In genomic region chr2:52177726-52178125, GRCm38 (mm10) we compare ENCODE assay signal across 20 mouse cellular contexts.
A peak's percentile ranks its signal among the peaks of the same experiment; 100 is the strongest.
DNase-seq lines count a peak whose midpoint lies in the region; ATAC-seq lines count a peak whose summit lies in the region.
"Had no signal": no experiment of that assay in that cellular context is flagged by ENCODE, and none has a peak within 500 bp of the region (broad histone marks: within the 10 kb centered on the region; RNA-seq: fewer than 3 reads in every experiment).

No protein-coding gene starts in this region.

- no peaks in the 10 kb centered on the region for H3K36me3 ChIP-seq in forebrain, embryonic 15.5 days
- H3K36me3 ChIP-seq in forebrain, embryonic 12.5 days (replicated peaks): no peaks in the 10 kb centered on the region
- H3K36me3 ChIP-seq: embryonic facial prominence, embryonic 15.5 days; hindbrain, embryonic 12.5 days; limb, embryonic 13.5 days; liver, embryonic 12.5 days; midbrain, embryonic 12.5 days; neural tube, embryonic 15.5 days; stomach, embryonic 15.5 days had no signal

- 86% methylated on average over 9 of the region's 9 CpGs for WGBS in forebrain, embryonic 15.5 days
- WGBS in forebrain, embryonic 12.5 days: 89% methylated on average over 9 of the region's 9 CpGs

- no peaks in the 10 kb centered on the region for H3K9me3 ChIP-seq in forebrain, embryonic 15.5 days
- no peaks in the 10 kb centered on the region for H3K9me3 ChIP-seq in forebrain, embryonic 12.5 days
- H3K9me3 ChIP-seq: embryonic facial prominence, embryonic 15.5 days; hindbrain, embryonic 12.5 days; limb, embryonic 13.5 days; liver, embryonic 12.5 days; midbrain, embryonic 12.5 days; neural tube, embryonic 15.5 days; stomach, embryonic 15.5 days had no signal

- H3K27me3 ChIP-seq in forebrain, embryonic 15.5 days: no peaks in the 10 kb centered on the region
- no peaks in the 10 kb centered on the region for H3K27me3 ChIP-seq in forebrain, embryonic 12.5 days
- H3K27me3 ChIP-seq: embryonic facial prominence, embryonic 15.5 days; hindbrain, embryonic 12.5 days; limb, embryonic 13.5 days; liver, embryonic 12.5 days; midbrain, embryonic 12.5 days; neural tube, embryonic 15.5 days; stomach, embryonic 15.5 days had no signal

- H3K27ac ChIP-seq in forebrain, embryonic 15.5 days (replicated peaks): peak overlapping the region; percentile 79
- no peak overlapping the region for H3K27ac ChIP-seq in forebrain, embryonic 12.5 days
- H3K27ac ChIP-seq: embryonic facial prominence, embryonic 15.5 days; hindbrain, embryonic 12.5 days; limb, embryonic 13.5 days; liver, embryonic 12.5 days; midbrain, embryonic 12.5 days; neural tube, embryonic 15.5 days; stomach, embryonic 15.5 days had no signal

- intact Hi-C loops in heart, postnatal 14 days (cut with DNase I): no loop called here

- no peak overlapping the region for H3K9ac ChIP-seq in forebrain, embryonic 15.5 days (replicated peaks)
- H3K9ac ChIP-seq in forebrain, embryonic 12.5 days: no peak overlapping the region
- H3K9ac ChIP-seq: embryonic facial prominence, embryonic 15.5 days; hindbrain, embryonic 12.5 days; limb, embryonic 13.5 days; liver, embryonic 12.5 days; midbrain, embryonic 12.5 days; neural tube, embryonic 15.5 days; stomach, embryonic 15.5 days had no signal

- peak; percentile 4 to 7 for DNase-seq in heart, postnatal 14 days
- DNase-seq in heart, adult 18-20 months: no peak
- peak; percentile 8 for DNase-seq in thymus, postnatal 4 days
- no peak for DNase-seq in thymus, postnatal 36 days
- DNase-seq: adrenal gland, adult 2 months; gastrocnemius, postnatal 14 days; kidney, postnatal 36 days; right cerebral cortex, postnatal 4 days; thymus, postnatal 25 days had no signal

- H3K4me2 ChIP-seq in forebrain, embryonic 15.5 days (replicated peaks): no peak overlapping the region
- no peak overlapping the region for H3K4me2 ChIP-seq in forebrain, embryonic 12.5 days
- H3K4me2 ChIP-seq: embryonic facial prominence, embryonic 15.5 days; hindbrain, embryonic 12.5 days; limb, embryonic 13.5 days; liver, embryonic 12.5 days; midbrain, embryonic 12.5 days; neural tube, embryonic 15.5 days; stomach, embryonic 15.5 days had no signal

- no peak for ATAC-seq in forebrain, embryonic 15.5 days (replicated peaks)
- no peak for ATAC-seq in forebrain, embryonic 12.5 days (ENCODE audit: low FRiP score)
- ATAC-seq in erythroblast, adult 5-6 weeks (replicated peaks; ENCODE audit: low FRiP score, poor library complexity, severe bottlenecking): no peak
- ATAC-seq: intestine, postnatal 0 days; liver, embryonic 12.5 days had no signal

- peaks cover 4% of the 10 kb centered on the region; the same call in 1 of the 2 replicates for H3K4me1 ChIP-seq in forebrain, embryonic 15.5 days
- no peaks in the 10 kb centered on the region for H3K4me1 ChIP-seq in forebrain, embryonic 12.5 days
- H3K4me1 ChIP-seq: embryonic facial prominence, embryonic 15.5 days; hindbrain, embryonic 12.5 days; liver, embryonic 12.5 days; midbrain, embryonic 12.5 days; neural tube, embryonic 15.5 days; stomach, embryonic 15.5 days had no signal

- no peak overlapping the region for H3K4me3 ChIP-seq in forebrain, embryonic 15.5 days
- no peak overlapping the region for H3K4me3 ChIP-seq in forebrain, embryonic 12.5 days (replicated peaks)
- H3K4me3 ChIP-seq: embryonic facial prominence, embryonic 15.5 days; hindbrain, embryonic 12.5 days; limb, embryonic 13.5 days; liver, embryonic 12.5 days; midbrain, embryonic 12.5 days; neural tube, embryonic 15.5 days; stomach, embryonic 15.5 days had no signal

Comparison
In these comparisons a context has a peak if more than half of its experiments do, and no peak if none do; other contexts are left out.
1. DNase-seq: peak in heart, postnatal 14 days (2 of 2) and thymus, postnatal 4 days (single experiment); none in heart, adult 18-20 months (0 of 2) and thymus, postnatal 36 days (0 of 2).